Mouse (Mus musculus) stomach, embryonic 14.5 days (tissue): ENCODE data around the gene Sh3glb2. TPM values are rescaled to one million over a fixed set of nuclear protein-coding genes. Genes with fewer than 3 reads are reported as not detected.
A peak's percentile ranks its signal among the peaks of the same experiment; 100 is the strongest.

Source experiments
- ATAC-seq: fragments of 200-750 bp; cut with Nextera tagmentation; 2 replicates; pipeline ENCODE4 v1.8.0; 2017; ENCODE audit warnings: low read depth, moderate TSS enrichment; ENCODE audit not compliant: insufficient number of reproducible peaks, insufficient read depth, low FRiP score
- H3K27ac ChIP-seq: fragments of 300-500 bp; sonication (generic); 2 replicates; pipeline ENCODE4 v1.5.1; 2014; ENCODE audit warnings: mild to moderate bottlenecking, low read length, moderate library complexity, mixed read lengths
- H3K27me3 ChIP-seq: fragments of 300-500 bp; sonication (generic); 2 replicates; pipeline ENCODE4 v1.6.1; 2014; ENCODE audit warnings: low read length, control low read depth, mixed read lengths; ENCODE audit not compliant: control insufficient read depth, insufficient read depth
- H3K36me3 ChIP-seq: fragments of 300-500 bp; sonication (generic); 2 replicates; pipeline ENCODE4 v1.6.1; 2014; ENCODE audit warnings: mild to moderate bottlenecking, control low read depth, low read length, moderate library complexity, mixed read lengths; ENCODE audit not compliant: control insufficient read depth, insufficient read depth
- H3K4me1 ChIP-seq: fragments of 300-500 bp; sonication (generic); 2 replicates; pipeline ENCODE4 v1.6.1; 2014; ENCODE audit warnings: low read length, control low read depth, mixed read lengths; ENCODE audit not compliant: control insufficient read depth, insufficient read depth
- H3K4me2 ChIP-seq: fragments of 300-500 bp; sonication (generic); replicated peaks from 2 replicates; pipeline ENCODE4 v1.6.1; 2014; ENCODE audit warnings: low read depth, low read length, control low read depth
- H3K4me3 ChIP-seq: fragments of 300-500 bp; sonication (generic); 2 replicates; pipeline ENCODE4 v1.5.1; 2014; ENCODE audit warnings: low read depth, low read length, control low read depth
- H3K9ac ChIP-seq: fragments of 300-500 bp; sonication (generic); replicated peaks from 2 replicates; pipeline ENCODE4 v1.6.1; 2014; ENCODE audit warnings: low read depth, mild to moderate bottlenecking, control low read depth, low read length, moderate library complexity, mixed read lengths
- H3K9me3 ChIP-seq: fragments of 300-500 bp; sonication (generic); 2 replicates; pipeline ENCODE4 v1.6.1; 2016; ENCODE audit warnings: low read depth, low read length, control low read depth; ENCODE audit not compliant: control insufficient read depth
- WGBS: fragments of 180-500 bp; shearing (Covaris S2); extraction: QIAGEN DNeasy Blood & Tissue Kit; methylation state at CpG from one replicate; pipeline ENCODE4 v1.1.7; 2014; 5-methylcytosine and 5-hydroxymethylcytosine counted together
- polyA plus RNA-seq: library from polyadenylated mRNA; unstranded; fragments of >200 nt; fragmentation: Nextera tagmentation; extraction: Ambion mirVana; gene quantifications from 2 replicates; pipeline ENCODE4 v1.2.1, GENCODE M21; 2014

Sh3glb2 gene
- 90.0 and 93.7 TPM in 2 replicates for polyA plus RNA-seq

DNA sequence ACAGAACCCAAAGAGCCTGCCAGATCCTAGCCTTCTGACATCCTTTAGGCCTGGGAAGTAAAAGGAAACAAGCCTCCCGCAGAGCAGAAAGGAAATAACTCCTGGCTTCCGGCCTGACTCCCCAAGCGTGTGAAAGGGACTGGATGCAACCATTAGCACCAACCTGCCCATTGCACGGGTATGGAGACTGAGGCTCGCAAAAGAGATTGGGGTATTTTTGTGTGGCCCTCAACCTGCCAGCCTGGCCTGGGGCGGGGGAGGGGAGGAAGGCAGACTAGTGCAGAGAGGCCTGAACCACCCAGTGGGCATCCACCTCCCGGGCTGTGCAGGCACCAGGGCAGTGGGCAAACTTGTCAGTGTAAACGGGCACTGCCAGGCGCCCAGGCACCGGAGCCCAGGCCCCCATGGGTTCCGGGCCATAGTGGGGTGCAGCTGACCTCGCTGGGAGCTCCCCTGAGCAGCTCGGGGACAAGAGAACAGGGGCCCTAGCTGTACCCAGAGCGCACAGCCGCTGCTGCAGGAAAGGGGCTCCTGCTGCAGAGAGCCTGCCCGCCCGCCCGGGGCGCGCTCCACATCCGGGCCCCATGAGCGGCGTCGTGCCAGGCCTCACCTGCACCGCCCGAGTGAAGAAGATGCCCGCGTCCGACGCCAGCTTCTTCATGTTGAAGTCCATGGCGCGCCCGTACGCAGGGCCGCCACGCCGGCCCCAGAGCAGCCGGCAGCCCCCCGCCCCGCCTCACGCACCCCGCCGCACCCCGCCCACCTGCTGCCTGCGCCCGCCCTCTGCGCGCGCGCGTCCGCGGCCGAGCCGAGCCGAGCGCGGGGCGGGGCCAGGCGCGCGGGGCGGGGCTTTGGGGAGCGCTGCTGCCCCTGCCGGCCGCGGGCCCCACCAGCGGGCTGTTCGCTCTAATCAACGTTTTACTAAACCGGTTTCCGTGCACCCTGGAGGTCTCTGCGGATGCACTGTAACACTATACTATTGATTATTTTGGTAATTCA lies at the start of gene Sh3glb2:
TSS of gene Sh3glb2 (minus strand) at position 805 of the 999 bp plus-strand sequence.
- peak within 1 kb of the TSS; percentile 64; the same call in 1 of the 2 replicates for H3K27ac ChIP-seq
- H3K4me2 ChIP-seq: peak within 1 kb of the TSS; percentile 93
- ATAC-seq: peak; percentile 56
- no peaks in the 10 kb centered on the region for H3K9me3 ChIP-seq
- H3K27me3 ChIP-seq: no peaks in the 10 kb centered on the region
- peak within 1 kb of the TSS; percentile 59 for H3K9ac ChIP-seq
- peaks cover 4% of the 10 kb centered on the region; the same call in 1 of the 2 replicates for H3K36me3 ChIP-seq
- 2% methylated on average over 72 of the region's 73 CpGs for WGBS
- peaks cover 34% of the 10 kb centered on the region for H3K4me1 ChIP-seq
- H3K4me3 ChIP-seq: peak within 1 kb of the TSS; percentile 64

DNA sequence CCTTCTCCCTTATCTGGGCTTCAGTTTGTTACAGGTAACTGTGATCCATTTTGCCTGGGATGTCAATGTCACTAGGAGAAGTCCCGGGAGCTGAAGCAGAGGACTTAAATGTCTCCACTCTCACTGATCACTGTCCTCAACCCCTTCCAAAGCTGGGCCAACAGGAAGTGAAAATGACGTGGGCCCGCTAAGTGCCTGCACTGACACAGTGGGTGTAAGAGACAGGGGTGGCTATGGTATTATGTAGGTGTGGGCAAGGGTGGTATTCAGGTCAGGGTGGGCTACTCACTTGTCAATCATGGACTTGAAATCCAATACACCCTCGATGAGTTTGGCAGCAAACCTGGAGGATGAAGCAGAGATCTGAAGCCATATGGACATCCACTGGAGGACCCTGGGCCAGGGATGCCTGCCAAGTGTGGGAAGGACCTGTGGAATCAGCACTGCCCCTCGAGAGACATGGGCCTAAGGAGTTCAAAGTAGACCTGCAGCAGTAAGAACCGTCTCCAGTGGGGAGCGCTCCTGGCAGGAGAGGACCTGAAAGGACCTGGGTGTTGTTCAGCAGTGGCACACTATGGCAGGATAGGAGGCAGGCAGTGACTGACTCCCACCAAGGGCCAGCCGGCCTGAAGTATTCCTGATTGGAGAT lies 49.4 kb upstream of the Sh3glb2 start:
- ATAC-seq: no peak
- H3K9ac ChIP-seq: no peak overlapping the region
- H3K4me1 ChIP-seq: no peaks in the 10 kb centered on the region
- no peak overlapping the region for H3K4me3 ChIP-seq
- H3K9me3 ChIP-seq: no peaks in the 10 kb centered on the region
- H3K4me2 ChIP-seq: no peak overlapping the region
- peaks cover 3% of the 10 kb centered on the region; the same call in 1 of the 2 replicates for H3K36me3 ChIP-seq
- WGBS: 81% methylated on average over 8 of the region's 8 CpGs
- H3K27me3 ChIP-seq: no peaks in the 10 kb centered on the region
- no peak overlapping the region for H3K27ac ChIP-seq

DNA sequence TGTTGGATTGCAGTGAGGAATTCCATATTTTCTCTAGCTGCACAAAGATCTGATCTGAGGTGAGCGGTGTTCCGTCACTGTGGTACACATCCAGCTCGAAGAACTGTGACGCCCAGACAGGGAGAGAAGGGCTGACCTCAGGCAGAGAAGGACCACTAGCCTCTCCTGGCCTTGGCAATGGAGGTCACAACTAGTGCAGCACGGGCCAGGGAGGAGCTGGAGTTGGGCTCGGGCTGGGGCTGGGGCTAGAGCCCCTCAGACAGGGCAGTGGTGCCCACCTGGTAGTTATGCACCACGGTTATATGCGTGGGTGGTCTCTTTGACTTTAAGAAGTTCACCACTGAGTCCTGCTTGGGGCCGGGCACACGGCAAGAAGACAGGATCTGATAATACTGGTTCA lies 48.6 kb upstream of the Sh3glb2 start:
- H3K4me1 ChIP-seq: no peaks in the 10 kb centered on the region
- H3K4me3 ChIP-seq: no peak overlapping the region
- no peak overlapping the region for H3K27ac ChIP-seq
- WGBS: 88% methylated on average over 10 of the region's 10 CpGs
- peaks cover 3% of the 10 kb centered on the region for H3K36me3 ChIP-seq
- no peak for ATAC-seq
- no peak overlapping the region for H3K4me2 ChIP-seq
- no peaks in the 10 kb centered on the region for H3K9me3 ChIP-seq
- no peaks in the 10 kb centered on the region for H3K27me3 ChIP-seq
- H3K9ac ChIP-seq: no peak overlapping the region

DNA sequence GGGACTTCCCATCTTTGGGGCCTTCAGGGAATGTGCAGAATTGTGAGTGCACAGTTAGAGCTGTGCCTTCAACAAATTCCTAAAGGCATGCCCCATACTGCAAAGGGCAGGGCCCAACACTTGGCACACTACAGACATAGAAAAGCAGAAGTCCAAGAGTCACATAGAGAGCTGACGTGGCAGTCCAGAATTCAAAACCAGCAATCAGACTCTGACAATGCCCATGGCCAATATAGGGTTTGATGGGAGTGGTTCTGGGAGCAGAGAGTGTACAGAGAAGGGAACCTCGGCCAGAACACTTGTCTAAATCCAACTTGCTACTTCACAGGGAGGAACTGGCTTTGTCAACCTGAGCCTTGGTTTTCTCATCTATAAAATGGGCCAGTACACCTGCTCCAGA lies 48.1 kb upstream of the Sh3glb2 start:
- no peak for ATAC-seq
- Histone ChIP-seq H3K27ac (no peak overlapping the region), H3K9ac (no peak overlapping the region), H3K9me3 (no peaks in the 10 kb centered on the region), H3K4me3 (no peak overlapping the region), H3K27me3 (no peaks in the 10 kb centered on the region), H3K36me3 (peaks cover 3% of the 10 kb centered on the region), H3K4me1 (no peaks in the 10 kb centered on the region), H3K4me2 (no peak overlapping the region)
- WGBS: 92% methylated on average over 2 of the region's 2 CpGs

DNA sequence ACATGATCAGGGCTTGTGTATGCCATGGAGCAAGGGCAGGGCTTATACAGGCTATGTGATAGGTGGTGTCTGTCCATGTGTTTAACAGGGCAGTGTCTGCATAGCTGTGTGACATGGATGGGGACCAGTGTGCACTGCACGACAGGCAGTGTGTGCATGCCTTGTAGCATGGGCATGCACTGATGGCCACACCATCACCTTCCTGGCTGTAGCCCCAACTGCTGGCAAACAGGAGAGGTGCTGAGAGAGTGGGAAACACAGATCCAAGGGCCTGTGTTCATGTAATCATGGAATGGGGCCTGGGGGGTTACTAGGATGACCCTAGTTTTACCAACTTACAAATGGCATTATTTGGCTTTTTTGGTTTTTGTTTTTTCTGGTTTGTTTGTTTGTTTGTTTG lies 44.7 kb upstream of the Sh3glb2 start:
- Histone ChIP-seq H3K27me3 (no peaks in the 10 kb centered on the region), H3K36me3 (peaks cover 13% of the 10 kb centered on the region), H3K4me3 (no peak overlapping the region), H3K4me2 (no peak overlapping the region), H3K9me3 (no peaks in the 10 kb centered on the region), H3K27ac (no peak overlapping the region), H3K4me1 (0 out of 2 replicates have a peak, but pooled peaks cover 3% of the 10 kb centered on the region), H3K9ac (no peak overlapping the region)
- ATAC-seq: no peak
- WGBS: 87% methylated on average over 1 of the region's 1 CpGs

DNA sequence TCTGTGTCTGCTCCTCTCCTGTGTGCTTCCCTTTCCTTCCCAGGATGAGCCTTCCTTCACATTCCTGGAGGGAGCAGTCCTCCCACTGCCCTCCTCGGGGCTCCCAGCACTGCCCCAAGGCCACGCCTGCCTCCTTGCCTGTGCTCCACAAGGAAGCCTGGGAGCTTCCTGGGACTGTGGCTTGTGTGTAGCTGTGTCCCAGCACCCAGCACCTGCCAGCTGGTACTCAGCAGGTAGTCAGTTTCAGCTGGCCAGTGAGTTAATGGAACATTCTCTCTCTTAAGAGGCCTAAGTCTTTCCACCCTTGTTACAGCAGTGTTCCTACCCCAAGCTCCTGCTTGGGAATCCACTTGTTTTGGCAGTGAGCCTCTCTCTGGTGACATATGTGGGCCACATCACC lies 43.7 kb upstream of the Sh3glb2 start:
- Histone ChIP-seq H3K4me3 (no peak overlapping the region), H3K9ac (no peak overlapping the region), H3K27ac (no peak overlapping the region), H3K36me3 (peaks cover 19% of the 10 kb centered on the region), H3K27me3 (no peaks in the 10 kb centered on the region), H3K4me2 (no peak overlapping the region), H3K4me1 (0 out of 2 replicates have a peak, but pooled peaks cover 3% of the 10 kb centered on the region), H3K9me3 (no peaks in the 10 kb centered on the region)
- 54% methylated on average over 2 of the region's 2 CpGs for WGBS
- ATAC-seq: no peak

DNA sequence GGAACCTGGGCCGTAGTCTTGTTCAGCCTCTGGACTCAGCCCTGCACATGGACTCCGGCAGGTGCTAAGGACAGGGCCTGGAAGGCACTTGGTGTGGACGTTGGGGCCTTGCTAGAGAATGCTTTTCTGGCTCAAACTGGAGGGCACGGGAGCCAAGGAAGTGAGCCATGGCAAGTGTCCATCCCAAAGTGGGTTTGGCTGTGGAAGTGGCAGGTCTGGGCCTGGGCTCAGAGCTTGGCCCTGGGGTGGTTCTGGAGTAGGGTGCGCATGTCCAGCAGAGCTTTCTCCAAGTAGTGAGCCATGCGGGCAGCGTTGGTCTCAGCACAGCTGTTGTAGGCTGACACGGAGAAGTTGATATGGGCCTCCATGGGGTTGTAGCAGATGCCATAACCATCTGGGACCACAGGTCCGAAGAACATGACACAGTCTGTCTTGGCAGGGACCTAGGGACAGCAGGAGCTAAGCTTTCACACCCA lies 43.3 kb upstream of the Sh3glb2 start:
- peaks cover 23% of the 10 kb centered on the region for H3K36me3 ChIP-seq

DNA sequence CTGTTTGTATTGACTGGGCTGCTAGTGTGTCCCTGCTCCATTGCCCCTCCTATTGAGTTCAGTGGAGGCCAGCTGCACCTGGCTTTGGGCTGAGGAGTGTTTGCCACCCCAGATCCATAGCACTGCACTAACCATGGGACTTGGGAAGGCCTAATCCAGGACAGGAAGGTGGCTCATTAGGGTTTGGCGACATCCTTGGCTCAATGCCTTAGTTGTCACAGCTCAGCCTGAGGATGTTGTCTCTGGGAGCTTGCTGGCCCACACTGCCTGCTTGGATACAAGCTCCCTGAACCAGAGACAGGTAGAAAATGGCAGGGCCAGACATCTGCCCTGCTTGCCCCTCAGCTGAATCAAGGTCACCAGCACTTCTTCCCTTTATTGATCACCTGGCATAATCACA lies 42.4 kb upstream of the Sh3glb2 start:
- Histone ChIP-seq H3K4me2 (no peak overlapping the region), H3K9ac (no peak overlapping the region), H3K9me3 (no peaks in the 10 kb centered on the region), H3K27me3 (no peaks in the 10 kb centered on the region), H3K27ac (no peak overlapping the region), H3K4me3 (no peak overlapping the region), H3K4me1 (0 out of 2 replicates have a peak, but pooled peaks cover 3% of the 10 kb centered on the region), H3K36me3 (peaks cover 32% of the 10 kb centered on the region)
- ATAC-seq: no peak
- 83% methylated on average over 1 of the region's 1 CpGs for WGBS

More for the DNA sequence above, 43.3 kb upstream of the Sh3glb2 start:
- WGBS: 90% methylated on average over 9 of the region's 9 CpGs
- no peaks in the 10 kb centered on the region for H3K9me3 ChIP-seq
- H3K27me3 ChIP-seq: no peaks in the 10 kb centered on the region
- H3K4me3 ChIP-seq: no peak overlapping the region
- H3K4me2 ChIP-seq: no peak overlapping the region
- H3K27ac ChIP-seq: no peak overlapping the region
- 0 out of 2 replicates have a peak, but pooled peaks cover 3% of the 10 kb centered on the region for H3K4me1 ChIP-seq
- no peak for ATAC-seq
- no peak overlapping the region for H3K9ac ChIP-seq
